Mouse (Mus musculus) lung, postnatal 4 days (tissue): ENCODE results near the gene E330009J07Rik.

ENCODE experiments used
- DNase-seq, 2 experiments: peaks; one replicate each; pipeline ENCODE4 v3.0.0; 2021

Gene E330009J07Rik

GRCm38 (mm10) chr6:40436047-40436483, at the start of gene E330009J07Rik:
E330009J07Rik (minus strand) TSS chr6:40436135.
- peak; percentile 87 to 88 for DNase-seq

- no peak for DNase-seq
Observed at GRCm38 (mm10) chr6:40482318-40482717, 46.4 kb upstream of the E330009J07Rik start.

- DNase-seq = no peak
Observed at GRCm38 (mm10) chr6:40479705-40480104, 43.8 kb upstream of the E330009J07Rik start.

- DNase-seq = no peak
Observed at GRCm38 (mm10) chr6:40476132-40476531, 40.2 kb upstream of the E330009J07Rik start.

- no peak for DNase-seq
Observed at GRCm38 (mm10) chr6:40471720-40472010, 35.7 kb upstream of the E330009J07Rik start.

- DNase-seq = peak; percentile 94 to 95
Observed at GRCm38 (mm10) chr6:40470916-40471719, 35.2 kb upstream of the E330009J07Rik start, which contains the start of gene Ssbp1. Ssbp1 (plus strand) TSS chr6:40471352.

GRCm38 (mm10) chr6:40465710-40466109, 29.8 kb upstream of the E330009J07Rik start:
- peak in 1 of 2 experiments; percentile 16 for DNase-seq

GRCm38 (mm10) chr6:40454436-40455041, 18.6 kb upstream of the E330009J07Rik start:
- DNase-seq = no peak

GRCm38 (mm10) chr6:40448626-40449025, 12.7 kb upstream of the E330009J07Rik start:
- no peak for DNase-seq

GRCm38 (mm10) chr6:40443281-40443928, 7.5 kb upstream of the E330009J07Rik start:
- DNase-seq = no peak

- DNase-seq = no peak
Observed at GRCm38 (mm10) chr6:40441755-40442154, 5.8 kb upstream of the E330009J07Rik start.

GRCm38 (mm10) chr6:40441276-40441675, 5.3 kb upstream of the E330009J07Rik start:
- no peak for DNase-seq

- DNase-seq = no peak
Observed at GRCm38 (mm10) chr6:40439731-40440130, 3.8 kb upstream of the E330009J07Rik start.

- DNase-seq = no peak
Observed at GRCm38 (mm10) chr6:40438936-40439335, 3.0 kb upstream of the E330009J07Rik start, which contains the start of gene Wee2. Wee2 (plus strand) TSS chr6:40439088.

- peak; percentile 38 to 41 for DNase-seq
Observed at GRCm38 (mm10) chr6:40435151-40436046, 536 bp downstream of the E330009J07Rik start.

GRCm38 (mm10) chr6:40434697-40435096, 1.2 kb downstream of the E330009J07Rik start:
- no peak for DNase-seq

- DNase-seq = no peak
Observed at GRCm38 (mm10) chr6:40432346-40433275, 3.3 kb downstream of the E330009J07Rik start.

GRCm38 (mm10) chr6:40431812-40432211, 4.1 kb downstream of the E330009J07Rik start:
- no peak for DNase-seq

- no peak for DNase-seq
Observed at GRCm38 (mm10) chr6:40431356-40431755, 4.6 kb downstream of the E330009J07Rik start.

GRCm38 (mm10) chr6:40430878-40431277, 5.1 kb downstream of the E330009J07Rik start:
- no peak for DNase-seq

GRCm38 (mm10) chr6:40430251-40430650, 5.7 kb downstream of the E330009J07Rik start:
- no peak for DNase-seq
